Mouse (Mus musculus): ENCODE results near the gene Gm12794. TPM values are rescaled to one million over a fixed set of nuclear protein-coding genes. Genes with fewer than 3 reads are reported as not detected.
"Not testable (repeated sequence)": the region's sequence is repeated elsewhere in the genome, so short reads cannot be mapped to it uniquely, and the experiment has no call there.

Gene Gm12794
- polyA plus RNA-seq (2016; fragmentation: Nextera tagmentation; extraction: Ambion mirVana): not detected in 2 replicates

- ATAC-seq (ENCODE audit: insufficient number of reproducible peaks, insufficient read depth, low FRiP score, low TSS enrichment); H3K9ac ChIP-seq; H3K27me3 ChIP-seq; H3K4me1 ChIP-seq; H3K9me3 ChIP-seq; H3K4me2 ChIP-seq (replicated peaks); H3K36me3 ChIP-seq; H3K27ac ChIP-seq; H3K4me3 ChIP-seq: not testable (repeated sequence)
- 73% methylated on average over 2 of the region's 2 CpGs for WGBS
These were observed at the start of gene Gm12794 for GRCm38 (mm10) chr4:101940107-101940506. Gene Gm12794 (plus strand): TSS chr4:101940407.

GRCm38 (mm10) chr4:101893656-101894420, 46.4 kb upstream of the Gm12794 start, which contains the start of gene C130073F10Rik:
Gene C130073F10Rik (minus strand): TSS chr4:101893789.
- no peak for ATAC-seq (ENCODE audit: insufficient number of reproducible peaks, insufficient read depth, low FRiP score, low TSS enrichment)
- Histone ChIP-seq H3K9ac (no peak within 1 kb of the TSS), H3K27me3 (no peaks in the 10 kb centered on the region), H3K9me3 (peaks cover under 1% of the 10 kb centered on the region; the same call in 1 of the 2 replicates), H3K4me2 (replicated peaks) (no peak within 1 kb of the TSS), H3K36me3 (no peaks in the 10 kb centered on the region), H3K4me3 (no peak within 1 kb of the TSS), H3K27ac (no peak within 1 kb of the TSS), H3K4me1 (no peaks in the 10 kb centered on the region)
- WGBS: 70% methylated on average over 7 of the region's 7 CpGs

DNA sequence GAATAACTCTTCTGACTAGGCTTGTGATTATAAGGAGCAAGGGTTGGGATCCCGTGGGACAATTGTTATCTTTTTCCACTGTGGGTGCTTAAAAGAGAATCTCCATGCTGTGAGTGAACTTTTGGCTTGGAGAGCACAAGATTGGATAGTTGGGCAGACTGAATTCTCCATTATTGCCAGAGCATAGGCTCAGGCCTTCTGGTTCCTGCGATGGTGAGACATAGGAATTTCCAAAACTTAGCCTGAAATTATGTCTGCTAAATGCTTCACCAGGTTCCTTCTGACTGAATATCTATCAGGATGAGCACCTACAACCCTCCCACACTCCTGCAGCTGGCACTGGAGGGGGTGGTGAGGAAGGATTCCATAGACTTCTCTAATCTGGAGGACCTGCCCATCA, 31.4 kb upstream of the Gm12794 start, which contains the start of gene Gm12800:
Gene Gm12800 (plus strand): TSS at position 301 of the 400 bp plus-strand sequence.
- not testable (repeated sequence) for H3K9me3 ChIP-seq; H3K9ac ChIP-seq; H3K4me2 ChIP-seq (replicated peaks); H3K4me3 ChIP-seq; H3K36me3 ChIP-seq; H3K27ac ChIP-seq; H3K4me1 ChIP-seq; ATAC-seq (ENCODE audit: insufficient number of reproducible peaks, insufficient read depth, low FRiP score, low TSS enrichment); H3K27me3 ChIP-seq
- 81% methylated on average over 2 of the region's 2 CpGs for WGBS

GRCm38 (mm10) chr4:101980949-101981348, 40.7 kb downstream of the Gm12794 start, which contains the start of gene Gm12790:
Gene Gm12790 (minus strand): TSS chr4:101981049.
- not testable (repeated sequence) for H3K4me2 ChIP-seq (replicated peaks)

DNA sequence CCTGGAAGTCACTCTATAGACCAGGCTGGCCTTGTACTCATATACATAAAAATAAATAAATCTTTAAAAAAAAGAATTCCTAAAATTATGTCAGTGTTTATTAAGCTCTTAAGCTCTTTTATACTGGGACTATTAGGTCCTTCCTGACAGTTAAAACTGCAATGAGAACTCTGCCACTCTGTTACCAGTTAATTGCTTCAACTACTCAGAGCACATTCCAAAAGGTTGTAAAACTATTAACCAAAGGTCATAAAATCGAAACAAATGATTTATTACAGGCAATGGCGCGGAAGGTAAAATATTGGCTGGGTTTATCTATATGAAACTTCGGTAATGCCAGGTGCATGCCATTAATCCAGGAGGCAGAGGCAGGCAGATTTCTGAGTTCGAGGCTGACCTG, 45.5 kb downstream of the Gm12794 start:
- Histone ChIP-seq H3K4me2 (replicated peaks) (no peak overlapping the region), H3K4me3 (no peak overlapping the region), H3K36me3 (no peaks in the 10 kb centered on the region), H3K4me1 (no peaks in the 10 kb centered on the region), H3K27ac (no peak overlapping the region), H3K9ac (no peak overlapping the region), H3K27me3 (no peaks in the 10 kb centered on the region), H3K9me3 (no peaks in the 10 kb centered on the region)
- no peak for ATAC-seq (ENCODE audit: insufficient number of reproducible peaks, insufficient read depth, low FRiP score, low TSS enrichment)
- WGBS: 88% methylated on average over 5 of the region's 5 CpGs

More at GRCm38 (mm10) chr4:101980949-101981348, 40.7 kb downstream of the Gm12794 start, which contains the start of gene Gm12790:
- not testable (repeated sequence) for H3K9me3 ChIP-seq; H3K27me3 ChIP-seq; H3K36me3 ChIP-seq; H3K4me3 ChIP-seq; ATAC-seq (ENCODE audit: insufficient number of reproducible peaks, insufficient read depth, low FRiP score, low TSS enrichment); H3K4me1 ChIP-seq; H3K9ac ChIP-seq; H3K27ac ChIP-seq
- 84% methylated on average over 1 of the region's 5 CpGs for WGBS

DNA sequence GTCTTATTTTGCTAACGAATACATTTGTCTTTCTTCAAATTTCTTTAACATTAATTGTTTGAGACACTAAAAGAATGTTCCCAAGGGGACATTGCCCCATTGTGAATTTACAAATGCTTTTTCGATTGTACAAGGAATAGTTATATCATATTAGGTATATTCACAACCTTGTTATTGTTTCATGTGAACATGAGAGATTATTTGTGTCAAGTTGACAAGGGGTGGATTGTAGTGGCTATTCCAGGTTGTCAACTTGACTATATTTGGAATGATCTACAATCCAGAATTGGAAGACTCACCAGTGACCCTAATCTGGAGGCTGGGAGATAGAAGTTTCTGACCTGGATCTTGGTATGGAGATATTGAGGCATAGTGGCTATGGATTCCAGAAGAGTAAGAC, 46.1 kb downstream of the Gm12794 start, which contains the start of gene Gm12789:
Gene Gm12789 (plus strand): TSS at position 301 of the 400 bp plus-strand sequence.
- H3K4me2 ChIP-seq (replicated peaks); H3K9ac ChIP-seq: not testable (repeated sequence)
- WGBS: 87% methylated on average over 2 of the region's 2 CpGs

More for the DNA sequence above, 46.1 kb downstream of the Gm12794 start, which contains the start of gene Gm12789:
- not testable (repeated sequence) for H3K27me3 ChIP-seq; H3K36me3 ChIP-seq; H3K4me3 ChIP-seq; ATAC-seq (ENCODE audit: insufficient number of reproducible peaks, insufficient read depth, low FRiP score, low TSS enrichment); H3K27ac ChIP-seq; H3K9me3 ChIP-seq; H3K4me1 ChIP-seq

Other genes with a start within 250 kb of the Gm12794 start
- 12.1 and 13.5 TPM in 2 replicates for gene Lepr, start 223.0 kb upstream of the Gm12794 start, polyA plus RNA-seq (2016; fragmentation: Nextera tagmentation; extraction: Ambion mirVana)
- gene B020004J07Rik, start 96.4 kb upstream of the Gm12794 start, polyA plus RNA-seq (2016; fragmentation: Nextera tagmentation; extraction: Ambion mirVana): not detected in 2 replicates
- gene C130073F10Rik, start 46.6 kb upstream of the Gm12794 start, polyA plus RNA-seq (2016; fragmentation: Nextera tagmentation; extraction: Ambion mirVana): not detected in 2 replicates
- gene Gm12800, start 31.3 kb upstream of the Gm12794 start, polyA plus RNA-seq (2016; fragmentation: Nextera tagmentation; extraction: Ambion mirVana): not detected in 2 replicates
- not detected in 2 replicates for gene Gm12790, start 40.6 kb downstream of the Gm12794 start, polyA plus RNA-seq (2016; fragmentation: Nextera tagmentation; extraction: Ambion mirVana)
- not detected in 2 replicates for gene Gm12789, start 46.2 kb downstream of the Gm12794 start, polyA plus RNA-seq (2016; fragmentation: Nextera tagmentation; extraction: Ambion mirVana)
- 10.5 and 11.1 TPM in 2 replicates for gene Pde4b, start 147.1 kb downstream of the Gm12794 start, polyA plus RNA-seq (2016; fragmentation: Nextera tagmentation; extraction: Ambion mirVana)